Mouse (Mus musculus) kidney, embryonic 14.5 days (tissue): ENCODE results near the gene Rhpn2. TPM values are rescaled to one million over a fixed set of nuclear protein-coding genes. Genes with fewer than 3 reads are reported as not detected.

Experiments used
- ATAC-seq: fragments of 200-750 bp; cut with Nextera tagmentation; 2 replicates; pipeline ENCODE4 v1.8.0; 2017; ENCODE audit warnings: moderate number of reproducible peaks, mild to moderate bottlenecking, moderate TSS enrichment, moderate library complexity; ENCODE audit not compliant: low FRiP score, low TSS enrichment
- H3K27ac ChIP-seq: fragments of 300-500 bp; sonication (generic); 2 replicates; pipeline ENCODE4 v1.5.1; 2014; ENCODE audit warnings: low read depth, mild to moderate bottlenecking, low read length, moderate library complexity, mixed read lengths
- H3K27me3 ChIP-seq: fragments of 300-500 bp; sonication (generic); 2 replicates; pipeline ENCODE4 v1.6.1; 2014; ENCODE audit warnings: mild to moderate bottlenecking, low read length; ENCODE audit not compliant: control insufficient read depth, insufficient read depth
- H3K36me3 ChIP-seq: fragments of 300-500 bp; sonication (generic); 2 replicates; pipeline ENCODE4 v1.6.1; 2014; ENCODE audit warnings: low read length, mixed read lengths; ENCODE audit not compliant: control insufficient read depth, insufficient read depth
- H3K4me1 ChIP-seq: fragments of 300-500 bp; sonication (generic); 2 replicates; pipeline ENCODE4 v1.6.1; 2014; ENCODE audit warnings: low read length, mixed read lengths; ENCODE audit not compliant: control insufficient read depth, insufficient read depth
- H3K4me2 ChIP-seq: fragments of 300-500 bp; sonication (generic); replicated peaks from 2 replicates; pipeline ENCODE4 v1.6.1; 2014; ENCODE audit warnings: low read depth, mild to moderate bottlenecking, low read length
- H3K4me3 ChIP-seq: fragments of 300-500 bp; sonication (generic); 2 replicates; pipeline ENCODE4 v1.5.1; 2014; ENCODE audit warnings: mild to moderate bottlenecking, low read length
- H3K9ac ChIP-seq: fragments of 300-500 bp; sonication (generic); 2 replicates; pipeline ENCODE4 v1.6.1; 2014; ENCODE audit warnings: low read depth, mild to moderate bottlenecking, low read length, moderate library complexity
- H3K9me3 ChIP-seq: fragments of 300-500 bp; sonication (generic); 2 replicates; pipeline ENCODE4 v1.6.1; 2016; ENCODE audit warnings: low read length; ENCODE audit not compliant: control insufficient read depth
- WGBS: fragments of 180-500 bp; shearing (Covaris S2); extraction: QIAGEN DNeasy Blood & Tissue Kit; methylation state at CpG from one replicate; pipeline ENCODE4 v1.1.7; 2014; 5-methylcytosine and 5-hydroxymethylcytosine counted together
- polyA plus RNA-seq: library from polyadenylated mRNA; unstranded; fragments of >200 nt; fragmentation: Nextera tagmentation; extraction: Ambion mirVana; gene quantifications from 2 replicates; pipeline ENCODE4 v1.2.1, GENCODE M21; 2014

Rhpn2 gene
- polyA plus RNA-seq, 1 experiment from 2014 or later, result 15.7 TPM

- peak overlapping the region; percentile 74; the same call in 1 of the 2 replicates for H3K27ac ChIP-seq
- H3K36me3 ChIP-seq, result no peaks in the 10 kb centered on the region
- H3K4me2 ChIP-seq, result no peak overlapping the region
- ATAC-seq, result no peak
- no peaks in the 10 kb centered on the region for H3K9me3 ChIP-seq
- H3K27me3 ChIP-seq, result no peaks in the 10 kb centered on the region
- H3K4me1 ChIP-seq, result peaks cover 9% of the 10 kb centered on the region; the same call in 1 of the 2 replicates
- H3K4me3 ChIP-seq, result no peak overlapping the region
- WGBS, result 78% methylated on average over 7 of the region's 7 CpGs
- H3K9ac ChIP-seq, result no peak overlapping the region
Observed at GRCm38 (mm10) chr7:35374265-35374664, 40.3 kb downstream of the Rhpn2 start.

DNA sequence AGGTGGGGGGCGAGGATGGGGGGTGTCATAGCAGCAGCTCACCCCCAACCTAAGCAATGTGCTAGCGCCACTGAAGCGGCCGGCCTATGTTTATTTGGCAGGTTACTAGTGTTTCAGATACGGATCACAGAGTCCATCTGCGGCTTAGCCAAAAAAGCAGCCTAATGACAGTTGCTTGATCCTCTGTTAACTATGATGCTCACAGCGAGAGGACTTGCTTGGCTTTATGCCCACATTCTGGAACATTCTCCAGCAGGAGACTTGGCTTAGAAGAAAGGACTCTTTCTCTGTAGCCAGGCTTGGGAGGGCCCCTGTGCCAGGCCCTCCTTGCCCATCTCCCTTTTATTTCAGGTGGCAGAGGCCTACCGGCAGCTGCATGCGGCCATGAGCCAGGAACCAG is 42.7 kb downstream of the Rhpn2 start:
- H3K4me3 ChIP-seq, result no peak overlapping the region
- WGBS, result 77% methylated on average over 9 of the region's 9 CpGs
- H3K4me1 ChIP-seq, result peaks cover 9% of the 10 kb centered on the region; the same call in 1 of the 2 replicates
- H3K27ac ChIP-seq, result no peak overlapping the region
- no peak overlapping the region for H3K4me2 ChIP-seq
- no peak overlapping the region for H3K9ac ChIP-seq
- no peaks in the 10 kb centered on the region; the same call in 1 of the 2 replicates for H3K36me3 ChIP-seq
- no peaks in the 10 kb centered on the region for H3K9me3 ChIP-seq
- no peaks in the 10 kb centered on the region for H3K27me3 ChIP-seq
- ATAC-seq, result no peak

- no peak for ATAC-seq
- H3K9me3 ChIP-seq, result no peaks in the 10 kb centered on the region
- no peaks in the 10 kb centered on the region for H3K4me1 ChIP-seq
- 60% methylated on average over 16 of the region's 16 CpGs for WGBS
- H3K4me3 ChIP-seq, result no peak overlapping the region
- no peaks in the 10 kb centered on the region for H3K27me3 ChIP-seq
- H3K9ac ChIP-seq, result no peak overlapping the region
- H3K4me2 ChIP-seq, result no peak overlapping the region
- peaks cover 3% of the 10 kb centered on the region; the same call in 1 of the 2 replicates for H3K36me3 ChIP-seq
- no peak overlapping the region for H3K27ac ChIP-seq
Observed at GRCm38 (mm10) chr7:35379492-35380119, 45.6 kb downstream of the Rhpn2 start.

DNA sequence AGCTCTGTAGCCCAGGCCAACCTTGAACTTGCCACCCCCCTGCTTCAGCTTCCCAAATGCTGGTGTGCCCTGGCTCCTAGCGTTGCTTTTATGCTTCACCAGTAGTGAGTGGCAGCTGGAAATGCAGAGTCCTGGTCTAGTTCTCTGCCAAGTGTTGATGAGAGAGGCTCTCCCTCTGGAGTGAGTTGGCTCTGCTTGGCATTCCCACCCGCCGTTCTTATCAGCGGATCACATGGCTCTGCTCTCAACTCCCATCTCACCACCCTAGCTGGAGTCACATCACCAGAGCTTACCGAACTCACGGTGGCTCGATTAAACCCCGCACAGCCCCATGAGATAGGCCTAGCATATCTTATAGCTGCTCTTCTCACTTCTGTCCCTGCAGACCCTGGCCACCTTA is 46.4 kb downstream of the Rhpn2 start:
- Histone ChIP-seq H3K27me3 (no peaks in the 10 kb centered on the region), H3K9me3 (no peaks in the 10 kb centered on the region), H3K4me2 (no peak overlapping the region), H3K9ac (no peak overlapping the region), H3K4me1 (no peaks in the 10 kb centered on the region), H3K4me3 (no peak overlapping the region), H3K27ac (no peak overlapping the region), H3K36me3 (peaks cover 3% of the 10 kb centered on the region; the same call in 1 of the 2 replicates)
- ATAC-seq, result no peak
- WGBS, result 91% methylated on average over 8 of the region's 8 CpGs

GRCm38 (mm10) chr7:35381861-35382260 is 47.9 kb downstream of the Rhpn2 start:
- no peak for ATAC-seq
- no peaks in the 10 kb centered on the region for H3K9me3 ChIP-seq
- WGBS, result 73% methylated on average over 15 of the region's 16 CpGs
- no peak overlapping the region for H3K9ac ChIP-seq
- no peak overlapping the region for H3K4me2 ChIP-seq
- H3K27ac ChIP-seq, result no peak overlapping the region
- H3K27me3 ChIP-seq, result no peaks in the 10 kb centered on the region
- H3K4me3 ChIP-seq, result no peak overlapping the region
- H3K4me1 ChIP-seq, result no peaks in the 10 kb centered on the region
- H3K36me3 ChIP-seq, result peaks cover 3% of the 10 kb centered on the region; the same call in 1 of the 2 replicates

DNA sequence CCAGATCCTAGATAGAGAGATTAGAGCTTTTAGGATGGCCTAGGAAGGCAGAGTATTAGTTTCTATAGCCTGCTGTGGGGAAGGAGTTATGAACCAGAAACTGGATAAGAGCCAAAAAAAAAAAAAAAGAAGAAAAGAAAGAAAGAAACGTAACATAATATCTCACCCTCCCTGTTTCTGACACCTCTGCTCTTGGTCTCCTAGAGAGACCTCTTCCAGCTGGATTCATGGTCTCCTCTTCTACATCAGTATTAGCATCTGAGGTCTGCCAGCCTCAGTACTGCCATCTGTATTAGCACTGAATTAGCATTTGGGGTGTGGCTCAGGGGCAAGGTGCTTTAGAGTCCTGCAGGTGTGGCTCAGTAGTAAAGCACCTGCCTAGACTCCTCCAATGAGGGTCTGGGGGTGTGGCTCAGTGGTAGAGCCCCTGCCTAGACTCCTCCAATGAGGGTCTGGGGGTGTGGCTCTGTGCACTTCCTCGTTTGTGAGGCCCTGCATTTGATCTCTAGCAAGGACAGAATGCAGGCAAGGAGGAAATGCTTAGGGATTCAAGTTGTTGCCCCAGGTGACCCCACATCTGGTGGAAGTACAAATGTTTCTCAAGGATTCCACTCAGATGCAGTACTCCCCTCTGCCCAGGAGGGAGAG is 48.9 kb downstream of the Rhpn2 start:
- Histone ChIP-seq H3K4me2 (no peak overlapping the region), H3K4me1 (no peaks in the 10 kb centered on the region), H3K9ac (no peak overlapping the region), H3K4me3 (no peak overlapping the region), H3K36me3 (peaks cover 3% of the 10 kb centered on the region; the same call in 1 of the 2 replicates), H3K27me3 (no peaks in the 10 kb centered on the region), H3K9me3 (no peaks in the 10 kb centered on the region), H3K27ac (no peak overlapping the region)
- ATAC-seq, result peak; percentile 38; the same call in 1 of the 2 replicates
- 33% methylated on average over 2 of the region's 2 CpGs for WGBS

GRCm38 (mm10) chr7:35386525-35386952 is 52.6 kb downstream of the Rhpn2 start:
- 0 out of 2 replicates have a peak, but pooled peaks have one; percentile 24 for ATAC-seq
- H3K4me2 ChIP-seq, result no peak overlapping the region
- H3K27ac ChIP-seq, result no peak overlapping the region
- no peaks in the 10 kb centered on the region for H3K9me3 ChIP-seq
- H3K27me3 ChIP-seq, result no peaks in the 10 kb centered on the region
- peaks cover 3% of the 10 kb centered on the region; the same call in 1 of the 2 replicates for H3K36me3 ChIP-seq
- no peak overlapping the region for H3K4me3 ChIP-seq
- 62% methylated on average over 6 of the region's 6 CpGs for WGBS
- peaks cover 7% of the 10 kb centered on the region; the same call in 1 of the 2 replicates for H3K4me1 ChIP-seq
- no peak overlapping the region for H3K9ac ChIP-seq

- ATAC-seq, result peak; percentile 79
- Histone ChIP-seq H3K4me3 (no peak overlapping the region), H3K4me1 (peaks cover 7% of the 10 kb centered on the region; the same call in 1 of the 2 replicates), H3K36me3 (peaks cover 11% of the 10 kb centered on the region; the same call in 1 of the 2 replicates), H3K9me3 (no peaks in the 10 kb centered on the region), H3K27me3 (no peaks in the 10 kb centered on the region), H3K27ac (peak overlapping the region; percentile 39; the same call in 1 of the 2 replicates), H3K4me2 (no peak overlapping the region), H3K9ac (no peak overlapping the region)
- WGBS, result 36% methylated on average over 6 of the region's 6 CpGs
Observed at GRCm38 (mm10) chr7:35388694-35389093, 54.7 kb downstream of the Rhpn2 start.

- Histone ChIP-seq H3K4me2 (no peak overlapping the region), H3K4me1 (peaks cover 21% of the 10 kb centered on the region), H3K27me3 (no peaks in the 10 kb centered on the region), H3K4me3 (no peak overlapping the region), H3K9me3 (no peaks in the 10 kb centered on the region), H3K27ac (no peak overlapping the region), H3K9ac (no peak overlapping the region), H3K36me3 (peaks cover 18% of the 10 kb centered on the region; the same call in 1 of the 2 replicates)
- ATAC-seq, result no peak
- 59% methylated on average over 5 of the region's 5 CpGs for WGBS
Observed at GRCm38 (mm10) chr7:35392935-35393334, 59.0 kb downstream of the Rhpn2 start.
